Mouse (Mus musculus) left cerebral cortex, postnatal 25 days (tissue): ENCODE data around the gene Syngap1. TPM values are rescaled to one million over a fixed set of nuclear protein-coding genes. Genes with fewer than 3 reads are reported as not detected.
"Not testable (repeated sequence)": the region's sequence is repeated elsewhere in the genome, so short reads cannot be mapped to it uniquely, and the experiment has no call there.

Experiments
- DNase-seq, 2 experiments: peaks; one replicate each; pipeline ENCODE4 v3.0.0; 2022; ENCODE audit warnings: low spot score in 2 of 2, mixed read lengths in 1 of 2
- intact Hi-C: fragments of 180-260 bp; cut with DNase I; formaldehyde crosslinking; loops from one replicate; pipeline ENCODE4 v1.15.1; 2025
- total RNA-seq, 2 experiments: library from RNA; stranded (reverse); gene quantifications; 2 replicates each; pipeline ENCODE4 v1.2.3; 2021

Gene Syngap1
- 100 to 1,000 TPM; 492 TPM for total RNA-seq

- intact Hi-C loops: loop anchor here (1.0 to 10.0 kb wide), 2 partner anchors 32 to 184 kb away; partner anchors contain the start of gene Zbtb9
These were observed at the start of gene Syngap1 for GRCm38 (mm10) chr17:26941031-26941789. Gene Syngap1 (plus strand): TSS chr17:26941253.

GRCm38 (mm10) chr17:26892635-26893375, 48.2 kb upstream of the Syngap1 start:
- peak; percentile 17 to 31 for DNase-seq
- intact Hi-C loops: no loop called here

More at GRCm38 (mm10) chr17:26941031-26941789, at the start of gene Syngap1:
- peak in 1 of 2 experiments; percentile 1 for DNase-seq

GRCm38 (mm10) chr17:26893492-26893891, 47.6 kb upstream of the Syngap1 start:
- DNase-seq: peak in 1 of 2 experiments; percentile 19
- intact Hi-C loops: no loop called here

- intact Hi-C loops: no loop called here
These were observed 46.7 kb upstream of the Syngap1 start for GRCm38 (mm10) chr17:26894342-26894741.

GRCm38 (mm10) chr17:26895578-26895977, 45.5 kb upstream of the Syngap1 start:
- DNase-seq: peak; percentile 36 to 46
- intact Hi-C loops: no loop called here

More at GRCm38 (mm10) chr17:26894342-26894741, 46.7 kb upstream of the Syngap1 start:
- peak; percentile 42 to 80 for DNase-seq

- intact Hi-C loops: no loop called here
- DNase-seq: no peak
These were observed 40.1 kb upstream of the Syngap1 start for GRCm38 (mm10) chr17:26900916-26901315.

- intact Hi-C loops: no loop called here
These were observed 36.7 kb upstream of the Syngap1 start for GRCm38 (mm10) chr17:26904320-26904719.

GRCm38 (mm10) chr17:26907506-26907905, 33.5 kb upstream of the Syngap1 start:
- intact Hi-C loops, DNase-seq: not testable (repeated sequence)

More at GRCm38 (mm10) chr17:26904320-26904719, 36.7 kb upstream of the Syngap1 start:
- DNase-seq: peak in 1 of 2 experiments; percentile 20

- intact Hi-C loops: loop anchor here (10.0 kb wide), 1 partner anchor 200 kb away; no protein-coding TSS in a partner anchor
These were observed 25.8 kb upstream of the Syngap1 start for GRCm38 (mm10) chr17:26915248-26915647.

GRCm38 (mm10) chr17:26916711-26917482, 24.2 kb upstream of the Syngap1 start, which contains the start of gene Kifc5b:
Gene Kifc5b (plus strand): TSS chr17:26917091.
- intact Hi-C loops: loop anchor here (10.0 kb wide), 1 partner anchor 198 kb away; no protein-coding TSS in a partner anchor
- peak; percentile 99 to 100 for DNase-seq

More at GRCm38 (mm10) chr17:26915248-26915647, 25.8 kb upstream of the Syngap1 start:
- DNase-seq: no peak

GRCm38 (mm10) chr17:26917560-26917959, 23.5 kb upstream of the Syngap1 start:
- intact Hi-C loops: loop anchor here (10.0 kb wide), 1 partner anchor 197 kb away; no protein-coding TSS in a partner anchor
- not testable (repeated sequence) for DNase-seq

- no peak for DNase-seq
- intact Hi-C loops: loop anchor here (10.0 kb wide), 1 partner anchor 196 kb away; no protein-coding TSS in a partner anchor
These were observed 22.7 kb upstream of the Syngap1 start for GRCm38 (mm10) chr17:26918343-26918742.

GRCm38 (mm10) chr17:26919516-26919915, 21.5 kb upstream of the Syngap1 start:
- DNase-seq: not testable (repeated sequence)
- intact Hi-C loops: loop anchor here (10.0 kb wide), 1 partner anchor 195 kb away; no protein-coding TSS in a partner anchor

GRCm38 (mm10) chr17:26922368-26922767, 18.7 kb upstream of the Syngap1 start:
- DNase-seq, intact Hi-C loops: not testable (repeated sequence)

- DNase-seq, intact Hi-C loops: not testable (repeated sequence)
These were observed 15.6 kb upstream of the Syngap1 start for GRCm38 (mm10) chr17:26925414-26925813.

- not testable (repeated sequence) for DNase-seq
- intact Hi-C loops: loop anchor here (1.0 kb wide), 1 partner anchor 97 kb away; no protein-coding TSS in a partner anchor
These were observed 9.3 kb upstream of the Syngap1 start for GRCm38 (mm10) chr17:26931795-26932194.

GRCm38 (mm10) chr17:26932839-26933398, 8.1 kb upstream of the Syngap1 start, which contains the start of gene Phf1:
Gene Phf1 (plus strand): TSS chr17:26933052.
- DNase-seq: peak; percentile 96
- intact Hi-C loops: loop anchor here (1.0 kb wide), 1 partner anchor 95 kb away; no protein-coding TSS in a partner anchor

- intact Hi-C loops: no loop called here
- no peak for DNase-seq
These were observed 7.6 kb upstream of the Syngap1 start for GRCm38 (mm10) chr17:26933419-26933818.
